Mouse (Mus musculus) testis, adult 2 months (tissue): Measurements from ENCODE around the gene Lrrc8d.

Experiments used
- CTCF ChIP-seq: fragments of 200-500 bp; IDR thresholded peaks from 2 replicates; pipeline ENCODE4 v1.5.1; 2012; ENCODE audit warnings: low read depth, mild to moderate bottlenecking, inconsistent platforms, low read length, moderate library complexity; ENCODE audit not compliant: control insufficient read depth, insufficient read depth, insufficient replicate concordance
- POLR2A ChIP-seq: fragments of 200-500 bp; IDR thresholded peaks from 2 replicates; pipeline ENCODE4 v1.6.1; 2012; ENCODE audit warnings: low read depth, mild to moderate bottlenecking, inconsistent platforms, low read length, moderate library complexity; ENCODE audit not compliant: control insufficient read depth

DNA sequence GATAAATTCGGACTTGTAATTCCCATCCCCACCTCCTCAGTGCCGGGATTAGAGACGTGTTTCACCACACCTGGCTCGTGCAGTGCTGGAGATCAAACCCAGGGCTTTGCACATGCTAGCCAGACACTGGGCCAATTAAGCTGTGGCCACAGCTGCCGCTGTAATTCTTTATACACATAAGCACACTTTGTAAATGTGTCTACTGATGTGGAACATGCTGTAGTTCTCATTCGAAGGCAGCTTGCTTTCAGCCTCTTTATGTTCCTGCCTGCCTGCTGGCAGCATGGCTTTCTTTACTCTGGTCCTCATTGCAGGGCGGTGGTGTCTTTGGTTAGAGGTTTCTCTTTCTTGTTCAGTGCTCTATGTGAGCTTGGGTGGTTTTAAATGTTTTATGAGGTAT is 40.7 kb downstream of the Lrrc8d start:
- TF ChIP-seq POLR2A (no peak), CTCF (no peak)
